Mouse (Mus musculus): ENCODE results near the gene Prok2. TPM values are rescaled to one million over a fixed set of nuclear protein-coding genes. Genes with fewer than 3 reads are reported as not detected.

Gene Prok2
- total and polyA plus RNA-seq, 2 experiments from 2014 or later, result 0.27 to 1.3 TPM

GRCm38 (mm10) chr6:99729853-99730252 is 3.7 kb upstream of the Prok2 start:
- H3K4me1 ChIP-seq (ENCODE audit: insufficient read depth, low read length), result peaks cover 3% of the 10 kb centered on the region; the same call in 1 of the 2 replicates
- 93% methylated on average over 4 of the region's 4 CpGs for WGBS
- no peaks in the 10 kb centered on the region for H3K36me3 ChIP-seq (ENCODE audit: insufficient read depth, low read length)
- no peak for TF ChIP-seq CTCF (IDR thresholded peaks at IDR 0.05)
- ATAC-seq (ENCODE audit: low FRiP score) (no peak), DNase-seq (ENCODE audit: low spot score) (no peak)
- H3K4me3 ChIP-seq (ENCODE audit: low read depth, low read length), result no peak overlapping the region
- H3K4me2 ChIP-seq (ENCODE audit: low read depth, low read length, poor library complexity, severe bottlenecking), result no peak overlapping the region
- no peak overlapping the region for H3K9ac ChIP-seq (replicated peaks; ENCODE audit: low read length, poor library complexity, severe bottlenecking)
- peaks cover 9% of the 10 kb centered on the region; the same call in 1 of the 2 replicates for H3K27me3 ChIP-seq (ENCODE audit: insufficient read depth, low read length)
- no peaks in the 10 kb centered on the region for H3K9me3 ChIP-seq (ENCODE audit: low read length)
- H3K27ac ChIP-seq (ENCODE audit: low read depth, low read length), result no peak overlapping the region

- DNase-seq (ENCODE audit: low spot score), result no peak
- 4% methylated on average over 21 of the region's 22 CpGs for WGBS
Observed at GRCm38 (mm10) chr6:99726576-99727303, 548 bp upstream of the Prok2 start.

GRCm38 (mm10) chr6:99722390-99722789 is 3.8 kb downstream of the Prok2 start:
- Histone ChIP-seq H3K4me1 (ENCODE audit: insufficient read depth, low read length) (peaks cover 3% of the 10 kb centered on the region; the same call in 1 of the 2 replicates), H3K36me3 (ENCODE audit: insufficient read depth, low read length) (no peaks in the 10 kb centered on the region), H3K27ac (ENCODE audit: low read depth, low read length) (no peak overlapping the region), H3K9me3 (ENCODE audit: low read length) (no peaks in the 10 kb centered on the region), H3K4me2 (ENCODE audit: low read depth, low read length, poor library complexity, severe bottlenecking) (no peak overlapping the region), H3K4me3 (ENCODE audit: low read depth, low read length) (no peak overlapping the region), H3K27me3 (ENCODE audit: insufficient read depth, low read length) (peaks cover 9% of the 10 kb centered on the region; the same call in 1 of the 2 replicates), H3K9ac (replicated peaks; ENCODE audit: low read length, poor library complexity, severe bottlenecking) (no peak overlapping the region)
- no peak for ATAC-seq (ENCODE audit: low FRiP score)
- 90% methylated on average over 9 of the region's 9 CpGs for WGBS
- no peak for TF ChIP-seq CTCF (IDR thresholded peaks at IDR 0.05)
- DNase-seq (ENCODE audit: low spot score), result no peak

More at GRCm38 (mm10) chr6:99726576-99727303, 548 bp upstream of the Prok2 start:
- peaks cover 9% of the 10 kb centered on the region; the same call in 1 of the 2 replicates for H3K27me3 ChIP-seq (ENCODE audit: insufficient read depth, low read length)
- H3K27ac ChIP-seq (ENCODE audit: low read depth, low read length), result no peak overlapping the region
- H3K4me2 ChIP-seq (ENCODE audit: low read depth, low read length, poor library complexity, severe bottlenecking), result peak overlapping the region; percentile 97
- H3K36me3 ChIP-seq (ENCODE audit: insufficient read depth, low read length), result no peaks in the 10 kb centered on the region
- ATAC-seq (ENCODE audit: low FRiP score), result no peak
- no peaks in the 10 kb centered on the region for H3K9me3 ChIP-seq (ENCODE audit: low read length)
- H3K9ac ChIP-seq (replicated peaks; ENCODE audit: low read length, poor library complexity, severe bottlenecking), result peak overlapping the region; percentile 44
- peaks cover 3% of the 10 kb centered on the region; the same call in 1 of the 2 replicates for H3K4me1 ChIP-seq (ENCODE audit: insufficient read depth, low read length)
- H3K4me3 ChIP-seq (ENCODE audit: low read depth, low read length), result peak overlapping the region; percentile 53
- no peak for TF ChIP-seq CTCF (IDR thresholded peaks at IDR 0.05)

- Histone ChIP-seq H3K4me2 (ENCODE audit: low read depth, low read length, poor library complexity, severe bottlenecking) (no peak overlapping the region), H3K4me3 (ENCODE audit: low read depth, low read length) (no peak overlapping the region), H3K4me1 (ENCODE audit: insufficient read depth, low read length) (no peaks in the 10 kb centered on the region), H3K27me3 (ENCODE audit: insufficient read depth, low read length) (peaks cover 7% of the 10 kb centered on the region; the same call in 1 of the 2 replicates), H3K9ac (replicated peaks; ENCODE audit: low read length, poor library complexity, severe bottlenecking) (no peak overlapping the region), H3K36me3 (ENCODE audit: insufficient read depth, low read length) (no peaks in the 10 kb centered on the region), H3K27ac (ENCODE audit: low read depth, low read length) (no peak overlapping the region), H3K9me3 (ENCODE audit: low read length) (no peaks in the 10 kb centered on the region)
- TF ChIP-seq CTCF (IDR thresholded peaks at IDR 0.05), result no peak
- 88% methylated on average over 9 of the region's 9 CpGs for WGBS
- DNase-seq (ENCODE audit: low spot score) (no peak), ATAC-seq (ENCODE audit: low FRiP score) (no peak)
Observed at GRCm38 (mm10) chr6:99721032-99721431, 5.2 kb downstream of the Prok2 start.

GRCm38 (mm10) chr6:99715913-99716312 is 10.3 kb downstream of the Prok2 start:
- no peak overlapping the region for H3K9ac ChIP-seq (replicated peaks; ENCODE audit: low read length, poor library complexity, severe bottlenecking)
- WGBS, result 72% methylated on average over 6 of the region's 6 CpGs
- H3K27ac ChIP-seq (ENCODE audit: low read depth, low read length), result no peak overlapping the region
- no peaks in the 10 kb centered on the region for H3K27me3 ChIP-seq (ENCODE audit: insufficient read depth, low read length)
- no peaks in the 10 kb centered on the region for H3K36me3 ChIP-seq (ENCODE audit: insufficient read depth, low read length)
- ATAC-seq (ENCODE audit: low FRiP score) (no peak), DNase-seq (ENCODE audit: low spot score) (no peak)
- no peak overlapping the region for H3K4me3 ChIP-seq (ENCODE audit: low read depth, low read length)
- no peaks in the 10 kb centered on the region for H3K4me1 ChIP-seq (ENCODE audit: insufficient read depth, low read length)
- TF ChIP-seq CTCF (IDR thresholded peaks at IDR 0.05), result 0 out of 2 replicates have a peak, but pooled peaks have one; percentile 3
- H3K9me3 ChIP-seq (ENCODE audit: low read length), result no peaks in the 10 kb centered on the region
- no peak overlapping the region for H3K4me2 ChIP-seq (ENCODE audit: low read depth, low read length, poor library complexity, severe bottlenecking)

GRCm38 (mm10) chr6:99715191-99715590 is 11.0 kb downstream of the Prok2 start:
- Histone ChIP-seq H3K4me1 (ENCODE audit: insufficient read depth, low read length) (no peaks in the 10 kb centered on the region), H3K27ac (ENCODE audit: low read depth, low read length) (no peak overlapping the region), H3K4me3 (ENCODE audit: low read depth, low read length) (no peak overlapping the region), H3K4me2 (ENCODE audit: low read depth, low read length, poor library complexity, severe bottlenecking) (no peak overlapping the region), H3K27me3 (ENCODE audit: insufficient read depth, low read length) (no peaks in the 10 kb centered on the region), H3K36me3 (ENCODE audit: insufficient read depth, low read length) (no peaks in the 10 kb centered on the region), H3K9ac (replicated peaks; ENCODE audit: low read length, poor library complexity, severe bottlenecking) (no peak overlapping the region), H3K9me3 (ENCODE audit: low read length) (no peaks in the 10 kb centered on the region)
- 73% methylated on average over 6 of the region's 6 CpGs for WGBS
- DNase-seq (ENCODE audit: low spot score) (no peak), ATAC-seq (ENCODE audit: low FRiP score) (no peak)
- no peak for TF ChIP-seq CTCF (IDR thresholded peaks at IDR 0.05)
